In the genomic region with DNA sequence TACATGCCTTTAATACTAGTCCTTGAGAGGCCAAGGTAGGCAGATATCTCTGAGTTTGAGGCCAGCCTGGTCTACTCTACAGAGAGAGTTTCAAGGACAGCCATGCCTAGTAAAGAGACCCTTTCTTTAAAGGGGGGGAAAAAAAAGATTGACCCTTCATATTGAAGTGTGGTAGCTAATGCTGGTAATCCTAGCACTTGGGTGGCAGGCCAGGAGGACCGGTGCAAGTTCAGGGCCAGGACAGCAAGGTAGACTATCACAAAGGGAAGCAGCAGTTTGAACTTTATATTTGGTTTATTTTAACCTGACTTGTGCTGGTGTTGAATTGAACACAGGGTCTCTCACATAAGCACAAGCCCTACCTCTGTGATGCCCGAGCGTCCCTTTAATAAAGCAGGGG, we compare ENCODE assay signal across 8 mouse cellular contexts. TPM values are rescaled to one million over a fixed set of nuclear protein-coding genes. Genes with fewer than 3 reads are reported as not detected.
DNase-seq lines count a peak whose midpoint lies in the region; ATAC-seq lines count a peak whose summit lies in the region.

No protein-coding gene starts in this region.

- H3K4me3 ChIP-seq in heart, embryonic 14.5 days (ENCODE audit: control insufficient read depth in 1 of 2, insufficient read depth in 1 of 2, low read depth in 1 of 2, low read length in 2 of 2), result peak overlapping the region in 1 of 2 experiments; percentile 81; a peak in 2 of 4 replicates
- peak overlapping the region; percentile 96 for H3K4me3 ChIP-seq in embryonic facial prominence, embryonic 12.5 days
- H3K4me3 ChIP-seq in hindbrain, embryonic 14.5 days (replicated peaks; ENCODE audit: low read length), result peak overlapping the region; percentile 83
- H3K4me3 ChIP-seq in midbrain, embryonic 12.5 days, result peak overlapping the region; percentile 96

- H3K27ac ChIP-seq in heart, embryonic 14.5 days (replicated peaks in 1 of 2; ENCODE audit: control insufficient read depth in 1 of 2, insufficient read depth in 1 of 2, low read depth in 2 of 2, low read length in 2 of 2), result no peak overlapping the region
- no peak overlapping the region; the same call in 1 of the 2 replicates for H3K27ac ChIP-seq in embryonic facial prominence, embryonic 12.5 days
- H3K27ac ChIP-seq in hindbrain, embryonic 14.5 days, result no peak overlapping the region
- no peak overlapping the region for H3K27ac ChIP-seq in midbrain, embryonic 12.5 days (replicated peaks)

- WGBS in heart, embryonic 14.5 days, result 82% methylated on average over 3 of the region's 3 CpGs
- WGBS in embryonic facial prominence, embryonic 12.5 days, result 82% methylated on average over 3 of the region's 3 CpGs
- WGBS in hindbrain, embryonic 14.5 days, result 83% methylated on average over 3 of the region's 3 CpGs
- 89% methylated on average over 3 of the region's 3 CpGs for WGBS in midbrain, embryonic 12.5 days

- ATAC-seq in heart, embryonic 14.5 days (ENCODE audit: insufficient number of reproducible peaks, insufficient read depth, low FRiP score, low read depth), result no peak
- ATAC-seq in embryonic facial prominence, embryonic 12.5 days (ENCODE audit: insufficient number of reproducible peaks, insufficient read depth, low FRiP score, low TSS enrichment), result no peak
- no peak for ATAC-seq in hindbrain, embryonic 14.5 days (ENCODE audit: low FRiP score)
- no peak for ATAC-seq in midbrain, embryonic 12.5 days (ENCODE audit: low FRiP score, low read depth)

- H3K9me3 ChIP-seq in heart, embryonic 14.5 days (ENCODE audit: control insufficient read depth, low read length), result no peaks in the 10 kb centered on the region
- H3K9me3 ChIP-seq in embryonic facial prominence, embryonic 12.5 days, result no peaks in the 10 kb centered on the region
- H3K9me3 ChIP-seq in hindbrain, embryonic 14.5 days (ENCODE audit: control insufficient read depth, low read length), result no peaks in the 10 kb centered on the region
- no peaks in the 10 kb centered on the region for H3K9me3 ChIP-seq in midbrain, embryonic 12.5 days

- DNase-seq in heart, postnatal 10 days, result no peak
- no peak for DNase-seq in hindbrain, embryonic 14.5 days (ENCODE audit: low spot score)
- DNase-seq in adrenal gland, adult 8-10 months, result no peak
- no peak for DNase-seq in spleen, postnatal 14 days (ENCODE audit: low spot score in 2 of 2)
- no peak for DNase-seq in thymus, postnatal 4 days

- H3K9ac ChIP-seq in heart, embryonic 14.5 days (ENCODE audit: low read length), result peak overlapping the region; percentile 50; the same call in 1 of the 2 replicates
- no peak overlapping the region for H3K9ac ChIP-seq in embryonic facial prominence, embryonic 12.5 days
- peak overlapping the region; percentile 88; the same call in 1 of the 2 replicates for H3K9ac ChIP-seq in hindbrain, embryonic 14.5 days
- 0 out of 2 replicates have a peak overlapping the region, but pooled peaks have one; percentile 2 for H3K9ac ChIP-seq in midbrain, embryonic 12.5 days (replicated peaks)

- H3K27me3 ChIP-seq in heart, embryonic 14.5 days (ENCODE audit: control insufficient read depth, insufficient read depth, low read length), result no peaks in the 10 kb centered on the region
- no peaks in the 10 kb centered on the region for H3K27me3 ChIP-seq in embryonic facial prominence, embryonic 12.5 days
- H3K27me3 ChIP-seq in hindbrain, embryonic 14.5 days (ENCODE audit: control insufficient read depth, insufficient read depth, low read length), result no peaks in the 10 kb centered on the region
- no peaks in the 10 kb centered on the region for H3K27me3 ChIP-seq in midbrain, embryonic 12.5 days

- H3K4me2 ChIP-seq in heart, embryonic 14.5 days (ENCODE audit: low read length), result peak overlapping the region; percentile 77
- H3K4me2 ChIP-seq in embryonic facial prominence, embryonic 12.5 days (replicated peaks), result peak overlapping the region; percentile 85
- peak overlapping the region; percentile 53 for H3K4me2 ChIP-seq in hindbrain, embryonic 14.5 days (replicated peaks)
- H3K4me2 ChIP-seq in midbrain, embryonic 12.5 days (replicated peaks), result peak overlapping the region; percentile 86

- peaks cover 9% of the 10 kb centered on the region for H3K36me3 ChIP-seq in heart, embryonic 14.5 days (ENCODE audit: control insufficient read depth, insufficient read depth, low read length)
- H3K36me3 ChIP-seq in embryonic facial prominence, embryonic 12.5 days, result peaks cover 16% of the 10 kb centered on the region; the same call in 1 of the 2 replicates
- H3K36me3 ChIP-seq in hindbrain, embryonic 14.5 days (replicated peaks; ENCODE audit: control insufficient read depth, insufficient read depth), result no peaks in the 10 kb centered on the region
- peaks cover 14% of the 10 kb centered on the region; the same call in 1 of the 2 replicates for H3K36me3 ChIP-seq in midbrain, embryonic 12.5 days

- peaks cover 3 to 10% of the 10 kb centered on the region in 2 experiments for H3K4me1 ChIP-seq in heart, embryonic 14.5 days (ENCODE audit: control insufficient read depth in 2 of 2, insufficient read depth in 2 of 2, low read length in 2 of 2)
- H3K4me1 ChIP-seq in embryonic facial prominence, embryonic 12.5 days, result peaks cover 9% of the 10 kb centered on the region
- H3K4me1 ChIP-seq in hindbrain, embryonic 14.5 days (replicated peaks; ENCODE audit: control insufficient read depth, insufficient read depth, low read length), result peaks cover 24% of the 10 kb centered on the region
- peaks cover 26% of the 10 kb centered on the region for H3K4me1 ChIP-seq in midbrain, embryonic 12.5 days

- intact Hi-C loops in heart, postnatal 10 days (cut with DNase I), result loop anchor here (10.0 kb wide), 1 partner anchor 399 kb away; the partner anchor contains the start of gene Znhit3

RNA-seq across cellular contexts. Expression of gene Ppm1d, which starts 2.3 kb away (rescaled TPM):
- polyA plus RNA-seq in heart, embryonic 14.5 days (2014; fragmentation: Nextera tagmentation; extraction: Ambion mirVana), result 16.1 and 16.3 TPM in 2 replicates
- 10 to 100 TPM; 11.3 to 13.2 TPM for total RNA-seq in heart, postnatal 10 days (2021)
- 26.6 and 27.7 TPM in 2 replicates for polyA plus RNA-seq in embryonic facial prominence, embryonic 12.5 days (2016; fragmentation: Nextera tagmentation; extraction: Ambion mirVana)
- polyA plus RNA-seq in hindbrain, embryonic 14.5 days (2014; fragmentation: Nextera tagmentation; extraction: Ambion mirVana), result 21.1 and 22.2 TPM in 2 replicates
- polyA plus RNA-seq in midbrain, embryonic 12.5 days (2016; fragmentation: Nextera tagmentation; extraction: Ambion mirVana), result 30.9 and 31.8 TPM in 2 replicates
- 10 to 100 TPM; 14.6 to 20.0 (median 16.4) TPM for total RNA-seq in adrenal gland, adult 8-10 months (2022)

RNA-seq across cellular contexts. Expression of gene Bcas3, which starts 39.6 kb away (rescaled TPM):
- polyA plus RNA-seq in heart, embryonic 14.5 days (2014; fragmentation: Nextera tagmentation; extraction: Ambion mirVana), result 18.0 and 22.5 TPM in 2 replicates
- 10 to 100 TPM; 31.9 to 34.6 TPM for total RNA-seq in heart, postnatal 10 days (2021)
- 28.7 and 31.6 TPM in 2 replicates for polyA plus RNA-seq in embryonic facial prominence, embryonic 12.5 days (2016; fragmentation: Nextera tagmentation; extraction: Ambion mirVana)
- 29.2 and 36.5 TPM in 2 replicates for polyA plus RNA-seq in hindbrain, embryonic 14.5 days (2014; fragmentation: Nextera tagmentation; extraction: Ambion mirVana)
- polyA plus RNA-seq in midbrain, embryonic 12.5 days (2016; fragmentation: Nextera tagmentation; extraction: Ambion mirVana), result 26.8 and 27.7 TPM in 2 replicates
- 10 to 100 TPM; 47.5 to 76.4 (median 53.4) TPM for total RNA-seq in adrenal gland, adult 8-10 months (2022)
